Mouse (Mus musculus) stomach, postnatal 0 days (tissue): Measurements from ENCODE around the gene St8sia2. TPM values are rescaled to one million over a fixed set of nuclear protein-coding genes. Genes with fewer than 3 reads are reported as not detected.

ENCODE experiments used
- ATAC-seq: fragments of 200-750 bp; cut with Nextera tagmentation; 2 replicates; pipeline ENCODE4 v1.8.0; 2017; ENCODE audit not compliant: low FRiP score, low TSS enrichment
- DNase-seq: peaks from one replicate; pipeline ENCODE4 v3.0.0-alpha.2; 2016; ENCODE audit warnings: low spot score
- H3K27ac ChIP-seq: fragments of 300-500 bp; sonication (generic); replicated peaks from 2 replicates; pipeline ENCODE4 v1.5.1; 2014; ENCODE audit warnings: mild to moderate bottlenecking, control low read depth
- H3K27me3 ChIP-seq: fragments of 300-500 bp; sonication (generic); 2 replicates; pipeline ENCODE4 v1.6.1; 2014; ENCODE audit warnings: low read length; ENCODE audit not compliant: control insufficient read depth, insufficient read depth
- H3K36me3 ChIP-seq: fragments of 300-500 bp; sonication (generic); 2 replicates; pipeline ENCODE4 v1.6.1; 2014; ENCODE audit warnings: low read length, mixed read lengths; ENCODE audit not compliant: control insufficient read depth, insufficient read depth
- H3K4me1 ChIP-seq: fragments of 300-500 bp; sonication (generic); replicated peaks from 2 replicates; pipeline ENCODE4 v1.6.1; 2014; ENCODE audit warnings: antibody characterized with exemption; ENCODE audit not compliant: control insufficient read depth, insufficient read depth
- H3K4me2 ChIP-seq: fragments of 300-500 bp; sonication (generic); replicated peaks from 2 replicates; pipeline ENCODE4 v1.6.1; 2014; ENCODE audit warnings: low read depth, mild to moderate bottlenecking, control low read depth, moderate library complexity
- H3K4me3 ChIP-seq: fragments of 300-500 bp; sonication (generic); 2 replicates; pipeline ENCODE4 v1.5.1; 2014; ENCODE audit warnings: low read depth, low read length, control low read depth
- H3K9ac ChIP-seq: fragments of 300-500 bp; sonication (generic); 2 replicates; pipeline ENCODE4 v1.6.1; 2014; ENCODE audit warnings: mild to moderate bottlenecking, low read length, control low read depth, mixed read lengths
- H3K9me3 ChIP-seq: fragments of 300-500 bp; sonication (generic); 2 replicates; pipeline ENCODE4 v1.6.1; 2016; ENCODE audit warnings: low read length; ENCODE audit not compliant: control insufficient read depth
- CTCF ChIP-seq: IDR thresholded peaks from 2 replicates; pipeline ENCODE4 v1.5.1; 2016; ENCODE audit warnings: antibody characterized with exemption, low read depth, mild to moderate bottlenecking, moderate library complexity
- EP300 ChIP-seq: optimal IDR thresholded peaks from 2 replicates; pipeline ENCODE3; 2016; ENCODE audit warnings: antibody characterized with exemption
- WGBS: fragments of 180-500 bp; shearing (Covaris S2); extraction: QIAGEN DNeasy Blood & Tissue Kit; methylation state at CpG from one replicate; pipeline ENCODE4 v1.1.7; 2014; 5-methylcytosine and 5-hydroxymethylcytosine counted together
- polyA plus RNA-seq: library from polyadenylated mRNA; unstranded; fragments of >200 nt; fragmentation: Nextera tagmentation; extraction: Ambion mirVana; gene quantifications from 2 replicates; pipeline ENCODE4 v1.2.1, GENCODE M21; 2015

Gene St8sia2
- polyA plus RNA-seq, 1 experiment from 2014 or later = 1.0 TPM

DNA sequence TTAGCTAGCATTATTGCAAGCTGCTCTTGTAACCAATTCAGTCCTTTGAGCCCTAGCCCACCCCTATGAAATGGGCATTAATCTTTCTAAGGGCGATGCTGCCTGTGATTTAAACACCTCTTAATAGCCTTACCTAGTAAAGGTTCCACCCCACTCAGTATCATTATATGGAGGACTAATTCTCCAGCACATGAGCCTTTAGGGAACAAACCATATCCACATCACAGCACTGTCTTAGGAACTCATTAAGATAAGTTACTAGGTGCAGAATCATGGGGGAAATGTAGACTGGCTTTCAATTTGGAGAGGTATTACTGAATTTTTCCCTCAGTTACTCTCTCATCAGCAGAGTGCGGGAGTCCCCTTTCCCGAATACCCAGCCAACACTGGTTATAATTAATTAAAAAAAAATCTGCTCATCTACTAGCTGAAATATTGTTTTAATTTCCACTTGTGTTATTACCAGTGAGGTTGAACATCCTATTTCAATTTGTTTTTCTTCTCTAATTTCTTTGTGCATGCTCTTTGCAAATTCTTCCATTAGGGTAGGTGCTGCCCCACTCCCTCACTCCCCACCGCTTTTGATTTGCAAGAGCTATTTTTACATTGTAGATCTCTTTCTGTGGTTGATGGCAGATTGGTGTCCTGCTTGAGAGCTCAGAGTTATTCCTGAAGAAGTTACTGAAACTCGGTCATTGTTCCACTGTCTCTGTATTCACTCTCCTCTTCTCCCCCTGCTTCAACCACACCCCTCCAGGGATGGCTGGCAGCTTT, 103.9 kb downstream of the St8sia2 start:
- Histone ChIP-seq H3K4me1 (no peaks in the 10 kb centered on the region), H3K27ac (no peak overlapping the region), H3K9ac (no peak overlapping the region), H3K4me2 (no peak overlapping the region), H3K36me3 (no peaks in the 10 kb centered on the region), H3K4me3 (no peak overlapping the region), H3K9me3 (no peaks in the 10 kb centered on the region), H3K27me3 (no peaks in the 10 kb centered on the region)
- 79% methylated on average over 5 of the region's 5 CpGs for WGBS
- ATAC-seq (no peak), DNase-seq (no peak)
- TF ChIP-seq CTCF = no peak
- TF ChIP-seq EP300 = no peak

DNA sequence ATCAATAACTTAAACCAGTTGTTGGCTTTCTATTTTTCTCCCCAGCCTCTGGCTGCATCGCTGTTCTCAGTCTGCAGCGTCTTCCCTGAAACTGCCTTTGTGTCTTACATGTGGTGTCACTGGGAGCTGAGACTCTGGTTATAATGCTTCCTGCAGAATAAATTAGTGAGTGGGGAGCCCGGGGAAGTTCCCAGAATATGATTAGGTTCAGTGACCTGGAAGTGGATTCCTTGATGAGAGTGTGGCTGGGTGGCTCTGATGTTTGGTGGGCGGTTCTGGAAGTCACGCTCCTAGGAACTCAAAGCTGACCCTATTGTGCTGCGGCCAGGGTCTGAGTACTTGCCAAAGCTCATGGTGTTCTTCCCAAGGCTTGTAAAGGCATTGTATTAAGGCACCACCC, 119.0 kb downstream of the St8sia2 start:
- no peak for TF ChIP-seq EP300
- TF ChIP-seq CTCF = no peak
- Histone ChIP-seq H3K4me2 (no peak overlapping the region), H3K9me3 (no peaks in the 10 kb centered on the region), H3K27ac (no peak overlapping the region), H3K4me1 (no peaks in the 10 kb centered on the region), H3K9ac (no peak overlapping the region), H3K36me3 (no peaks in the 10 kb centered on the region), H3K4me3 (no peak overlapping the region), H3K27me3 (no peaks in the 10 kb centered on the region)
- DNase-seq (no peak), ATAC-seq (no peak)
- 73% methylated on average over 6 of the region's 6 CpGs for WGBS

DNA sequence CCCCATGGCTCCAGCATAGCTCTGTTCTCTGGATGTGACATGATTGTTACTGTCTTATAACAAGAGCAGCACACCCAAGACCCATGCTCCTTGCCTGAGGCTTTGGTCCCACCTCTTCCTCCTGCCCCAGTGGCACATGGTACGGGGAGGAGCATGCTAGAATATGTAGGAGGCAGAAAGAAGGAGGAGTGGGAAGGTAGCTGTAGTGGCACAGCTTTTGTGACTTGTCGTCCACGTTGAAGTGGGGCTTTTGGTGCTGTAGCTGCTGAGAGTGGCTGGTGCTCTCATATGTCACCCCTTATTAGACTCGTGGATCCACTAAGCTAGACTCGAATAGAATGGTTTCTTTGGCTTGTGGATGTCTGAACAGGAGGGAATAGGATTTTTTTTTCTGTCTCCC, 121.7 kb downstream of the St8sia2 start:
- Histone ChIP-seq H3K36me3 (no peaks in the 10 kb centered on the region), H3K9me3 (no peaks in the 10 kb centered on the region), H3K27me3 (no peaks in the 10 kb centered on the region), H3K4me3 (no peak overlapping the region), H3K4me1 (no peaks in the 10 kb centered on the region), H3K27ac (no peak overlapping the region), H3K4me2 (no peak overlapping the region), H3K9ac (no peak overlapping the region)
- TF ChIP-seq CTCF (no peak), EP300 (no peak)
- no peak for ATAC-seq
- WGBS = 82% methylated on average over 5 of the region's 5 CpGs
- no peak for DNase-seq

DNA sequence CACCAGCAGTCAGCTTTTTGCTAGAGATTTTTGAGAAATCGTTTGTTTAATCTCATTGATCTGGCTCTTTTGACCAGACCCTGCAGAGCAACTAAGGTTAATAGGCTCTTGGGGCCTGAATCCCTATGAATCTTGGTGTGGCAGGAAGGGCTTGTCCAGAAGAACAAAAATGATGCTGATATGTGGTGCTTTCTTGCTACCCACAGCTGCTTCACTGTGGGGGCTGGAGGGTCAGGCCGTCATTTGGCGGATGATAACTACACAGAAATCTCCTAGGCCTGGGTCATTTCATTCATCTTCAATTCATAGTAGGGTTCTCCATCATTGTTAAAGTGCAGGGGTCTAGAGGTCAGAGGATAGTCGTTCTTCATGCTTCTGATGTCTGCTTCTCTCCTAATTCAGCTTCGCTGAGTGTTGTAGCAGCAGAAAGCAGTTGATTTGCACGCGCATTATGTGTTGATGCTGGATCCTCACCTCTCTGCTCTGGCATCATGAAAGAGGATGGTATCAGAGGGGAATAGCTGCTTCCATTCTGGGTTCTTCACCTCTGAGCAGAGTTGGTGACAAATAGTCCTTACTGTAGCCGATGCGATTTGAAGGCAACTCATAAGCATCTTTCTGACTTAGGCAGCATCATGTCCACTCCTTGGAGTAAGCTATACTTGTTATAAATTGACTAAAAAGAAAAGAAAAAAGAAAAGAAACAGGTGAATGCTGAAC, 122.4 kb downstream of the St8sia2 start:
- 75% methylated on average over 9 of the region's 9 CpGs for WGBS
- no peak overlapping the region for H3K9ac ChIP-seq
- ATAC-seq = no peak

DNA sequence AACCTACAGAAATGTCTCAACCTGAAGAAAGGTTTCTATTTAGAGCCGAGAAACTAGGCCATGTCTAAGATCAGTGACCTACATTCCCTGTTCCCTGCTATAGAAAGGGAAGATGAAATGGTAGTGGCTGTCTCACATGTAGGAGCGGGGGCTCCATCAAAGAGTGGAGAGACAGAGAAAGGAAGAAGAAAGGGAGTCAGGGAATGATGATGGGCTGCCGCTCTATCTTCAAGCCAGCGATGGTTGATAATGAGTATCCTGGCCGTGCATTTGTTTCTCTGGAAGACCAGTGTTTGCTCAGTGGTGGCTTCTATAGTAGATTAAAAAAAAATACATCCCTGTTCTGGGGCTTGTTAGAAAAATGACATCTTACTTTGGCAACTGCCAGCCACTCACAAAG, 123.0 kb downstream of the St8sia2 start:
- ATAC-seq = no peak

More for the DNA sequence above, 122.4 kb downstream of the St8sia2 start:
- H3K27me3 ChIP-seq = no peaks in the 10 kb centered on the region
- H3K4me3 ChIP-seq = no peak overlapping the region
- no peaks in the 10 kb centered on the region for H3K36me3 ChIP-seq
- no peak overlapping the region for H3K27ac ChIP-seq
- DNase-seq = no peak
- H3K4me1 ChIP-seq = no peaks in the 10 kb centered on the region
- no peak overlapping the region for H3K4me2 ChIP-seq
- TF ChIP-seq EP300 (no peak), CTCF (no peak)
- H3K9me3 ChIP-seq = no peaks in the 10 kb centered on the region

More for the DNA sequence above, 123.0 kb downstream of the St8sia2 start:
- DNase-seq = no peak
- 73% methylated on average over 5 of the region's 5 CpGs for WGBS
- Histone ChIP-seq H3K9me3 (no peaks in the 10 kb centered on the region), H3K4me3 (no peak overlapping the region), H3K36me3 (no peaks in the 10 kb centered on the region), H3K9ac (no peak overlapping the region), H3K4me1 (no peaks in the 10 kb centered on the region), H3K27me3 (no peaks in the 10 kb centered on the region), H3K27ac (no peak overlapping the region), H3K4me2 (no peak overlapping the region)
- TF ChIP-seq EP300 (no peak), CTCF (no peak)
